Comparison of ENCODE assay signal across 23 mouse cellular contexts in the genomic region with DNA sequence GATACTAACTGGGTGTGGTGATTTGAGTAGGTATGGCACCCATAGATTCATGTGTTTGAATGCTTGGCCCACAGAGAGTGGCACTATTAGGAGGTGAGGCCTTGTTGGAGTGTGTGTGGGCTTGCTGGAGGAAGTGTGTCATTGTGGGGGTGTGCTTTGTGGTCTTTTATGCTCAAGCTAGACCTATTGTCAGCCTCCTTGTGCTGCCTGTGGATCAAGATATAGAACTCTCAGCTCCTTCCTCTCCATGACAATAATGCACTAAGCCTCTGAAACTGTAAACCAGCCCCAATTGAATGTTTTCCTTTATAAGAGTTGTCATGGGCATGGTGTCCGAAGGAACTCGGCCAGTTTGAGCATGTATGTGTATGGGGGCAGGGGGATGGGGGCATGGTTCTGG.
"Had no signal": no experiment of that assay in that cellular context is flagged by ENCODE, and none has a peak within 500 bp of the region (broad histone marks: within the 10 kb centered on the region; RNA-seq: fewer than 3 reads in every experiment).

No protein-coding gene starts in this region.

- ATAC-seq: inflammation-experienced regulatory T-cells, adult 6 months; intestine, embryonic 15.5 days; intestine, postnatal 0 days; liver, embryonic 12.5 days had no signal

- H3K36me3 ChIP-seq: heart, embryonic 10.5 days; heart, embryonic 13.5 days; heart, embryonic 15.5 days; hindbrain, embryonic 13.5 days; hindbrain, embryonic 15.5 days; intestine, embryonic 15.5 days; limb, embryonic 13.5 days; limb, embryonic 15.5 days; liver, embryonic 12.5 days had no signal

- H3K9me3 ChIP-seq: heart, embryonic 10.5 days; heart, embryonic 13.5 days; heart, embryonic 15.5 days; hindbrain, embryonic 13.5 days; hindbrain, embryonic 15.5 days; intestine, embryonic 15.5 days; limb, embryonic 13.5 days; limb, embryonic 15.5 days; liver, embryonic 12.5 days had no signal

- H3K4me2 ChIP-seq: heart, embryonic 13.5 days; heart, embryonic 15.5 days; hindbrain, embryonic 13.5 days; hindbrain, embryonic 15.5 days; intestine, embryonic 15.5 days; limb, embryonic 13.5 days; limb, embryonic 15.5 days; liver, embryonic 12.5 days had no signal

- DNase-seq: gastrocnemius, adult 2 months; gastrocnemius, postnatal 10 days; gastrocnemius, postnatal 25 days; heart, adult 18-20 months; heart, postnatal 4 days; kidney, adult 18-20 months; kidney, postnatal 10 days; kidney, postnatal 4 days; left cerebral cortex, postnatal 4 days had no signal

- H3K4me1 ChIP-seq: heart, embryonic 10.5 days; hindbrain, embryonic 13.5 days; hindbrain, embryonic 15.5 days; intestine, embryonic 15.5 days; limb, embryonic 13.5 days; limb, embryonic 15.5 days; liver, embryonic 12.5 days had no signal

- H3K4me3 ChIP-seq: gastrocnemius, adult 2 months; heart, embryonic 10.5 days; heart, embryonic 13.5 days; heart, embryonic 15.5 days; hindbrain, embryonic 13.5 days; hindbrain, embryonic 15.5 days; intestine, embryonic 15.5 days; layer of hippocampus, adult 2 months; left cerebral cortex, adult 2 months; limb, embryonic 13.5 days; limb, embryonic 15.5 days; liver, embryonic 12.5 days had no signal

- H3K27me3 ChIP-seq: heart, embryonic 13.5 days; heart, embryonic 15.5 days; hindbrain, embryonic 13.5 days; hindbrain, embryonic 15.5 days; intestine, embryonic 15.5 days; limb, embryonic 13.5 days; limb, embryonic 15.5 days; liver, embryonic 12.5 days had no signal

- H3K27ac ChIP-seq: gastrocnemius, adult 2 months; heart, embryonic 10.5 days; heart, embryonic 13.5 days; heart, embryonic 15.5 days; hindbrain, embryonic 13.5 days; hindbrain, embryonic 15.5 days; intestine, embryonic 15.5 days; layer of hippocampus, adult 2 months; left cerebral cortex, adult 2 months; limb, embryonic 13.5 days; limb, embryonic 15.5 days; liver, embryonic 12.5 days; liver, embryonic 14.5 days had no signal

- H3K9ac ChIP-seq: heart, embryonic 13.5 days; heart, embryonic 15.5 days; hindbrain, embryonic 13.5 days; hindbrain, embryonic 15.5 days; intestine, embryonic 15.5 days; limb, embryonic 13.5 days; limb, embryonic 15.5 days; liver, embryonic 12.5 days; liver, embryonic 14.5 days had no signal
